Mouse (Mus musculus): Measurements from ENCODE around the gene Timp2. TPM values are rescaled to one million over a fixed set of nuclear protein-coding genes. Genes with fewer than 3 reads are reported as not detected.

The Timp2 gene
- polyA plus RNA-seq, 1 experiment from 2014 or later = 87.7 TPM

DNA sequence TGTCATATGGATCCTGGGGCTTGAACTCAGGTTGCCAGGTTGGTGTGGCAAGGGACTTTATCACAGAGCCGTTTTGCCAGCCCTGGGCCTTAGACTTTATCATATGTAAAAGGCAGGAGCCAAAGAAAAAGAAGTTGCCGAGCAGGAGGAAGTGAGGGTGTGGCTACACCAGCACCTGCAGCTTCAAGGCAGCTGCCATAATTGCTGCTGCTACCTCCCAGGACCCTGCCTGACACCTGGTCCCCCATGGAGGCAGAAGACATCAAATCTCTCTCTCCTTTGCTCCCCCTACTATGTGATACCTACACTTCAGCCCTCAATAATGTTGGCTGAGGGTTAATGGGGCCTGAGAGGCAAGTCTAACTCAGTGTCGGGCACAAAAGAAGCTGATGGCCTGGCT is 7.1 kb downstream of the Timp2 start:
- 37% methylated on average over 3 of the region's 3 CpGs for WGBS
- peak overlapping the region; percentile 87 for H3K27ac ChIP-seq
- H3K4me1 ChIP-seq = peaks cover 75% of the 10 kb centered on the region
- H3K27me3 ChIP-seq = no peaks in the 10 kb centered on the region
- no peak overlapping the region for H3K4me3 ChIP-seq (replicated peaks)
- ATAC-seq (replicated peaks; ENCODE audit: low FRiP score) = no peak
- H3K4me2 ChIP-seq = peak overlapping the region; percentile 21; the same call in 1 of the 2 replicates
- H3K9me3 ChIP-seq (replicated peaks) = no peaks in the 10 kb centered on the region
- H3K9ac ChIP-seq = no peak overlapping the region
- 0 out of 2 replicates have a peak, but pooled peaks cover 7% of the 10 kb centered on the region for H3K36me3 ChIP-seq

DNA sequence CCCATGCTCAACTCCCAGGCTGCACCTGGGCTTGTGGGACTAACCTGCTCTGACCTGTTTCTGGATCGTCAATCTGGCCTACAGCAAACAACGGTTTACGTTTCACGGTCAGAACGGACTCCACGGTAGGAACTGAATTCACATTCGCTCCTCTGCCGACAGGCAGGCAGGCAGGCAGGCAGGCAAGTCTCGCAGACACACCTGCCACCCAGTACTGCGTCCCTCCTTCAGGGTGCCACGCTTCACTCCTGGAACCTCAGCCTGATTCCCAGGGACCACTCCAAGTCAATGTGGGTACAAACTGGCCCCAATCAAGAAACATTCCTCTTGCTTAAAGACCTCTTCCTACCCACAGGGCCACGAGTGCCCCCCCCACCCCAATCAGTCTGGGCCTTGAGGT is 7.6 kb downstream of the Timp2 start:
- Histone ChIP-seq H3K27me3 (no peaks in the 10 kb centered on the region), H3K4me3 (replicated peaks) (no peak overlapping the region), H3K9me3 (replicated peaks) (no peaks in the 10 kb centered on the region), H3K36me3 (0 out of 2 replicates have a peak, but pooled peaks cover 7% of the 10 kb centered on the region), H3K4me1 (peaks cover 75% of the 10 kb centered on the region), H3K9ac (no peak overlapping the region), H3K4me2 (no peak overlapping the region), H3K27ac (0 out of 2 replicates have a peak overlapping the region, but pooled peaks have one; percentile 28)
- ATAC-seq (replicated peaks; ENCODE audit: low FRiP score) = no peak
- 68% methylated on average over 12 of the region's 12 CpGs for WGBS

DNA sequence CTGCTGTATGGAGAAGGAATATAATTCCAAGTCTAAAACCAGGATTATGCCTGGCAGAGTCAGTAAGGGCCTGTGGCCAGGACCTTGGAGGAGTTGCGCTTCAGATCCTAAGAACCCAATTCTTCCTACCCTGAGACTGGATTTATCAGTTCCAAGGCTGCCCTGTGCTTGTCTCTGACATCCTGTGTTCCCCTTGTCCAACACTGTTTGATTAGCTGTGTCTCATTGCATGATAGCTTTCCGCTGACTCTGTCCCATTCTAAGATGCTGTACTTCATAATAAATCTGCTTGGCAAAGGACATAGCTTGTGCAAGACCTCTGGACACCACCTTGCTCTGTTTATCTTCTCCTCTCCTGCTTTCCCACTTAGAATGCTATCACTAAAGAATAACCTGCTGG is 8.1 kb downstream of the Timp2 start:
- Histone ChIP-seq H3K4me1 (peaks cover 75% of the 10 kb centered on the region), H3K27me3 (no peaks in the 10 kb centered on the region), H3K9ac (no peak overlapping the region), H3K36me3 (0 out of 2 replicates have a peak, but pooled peaks cover 3% of the 10 kb centered on the region), H3K4me2 (no peak overlapping the region), H3K27ac (0 out of 2 replicates have a peak overlapping the region, but pooled peaks have one; percentile 28), H3K9me3 (replicated peaks) (no peaks in the 10 kb centered on the region), H3K4me3 (replicated peaks) (no peak overlapping the region)
- ATAC-seq (replicated peaks; ENCODE audit: low FRiP score) = no peak
- WGBS = 89% methylated on average over 2 of the region's 2 CpGs

DNA sequence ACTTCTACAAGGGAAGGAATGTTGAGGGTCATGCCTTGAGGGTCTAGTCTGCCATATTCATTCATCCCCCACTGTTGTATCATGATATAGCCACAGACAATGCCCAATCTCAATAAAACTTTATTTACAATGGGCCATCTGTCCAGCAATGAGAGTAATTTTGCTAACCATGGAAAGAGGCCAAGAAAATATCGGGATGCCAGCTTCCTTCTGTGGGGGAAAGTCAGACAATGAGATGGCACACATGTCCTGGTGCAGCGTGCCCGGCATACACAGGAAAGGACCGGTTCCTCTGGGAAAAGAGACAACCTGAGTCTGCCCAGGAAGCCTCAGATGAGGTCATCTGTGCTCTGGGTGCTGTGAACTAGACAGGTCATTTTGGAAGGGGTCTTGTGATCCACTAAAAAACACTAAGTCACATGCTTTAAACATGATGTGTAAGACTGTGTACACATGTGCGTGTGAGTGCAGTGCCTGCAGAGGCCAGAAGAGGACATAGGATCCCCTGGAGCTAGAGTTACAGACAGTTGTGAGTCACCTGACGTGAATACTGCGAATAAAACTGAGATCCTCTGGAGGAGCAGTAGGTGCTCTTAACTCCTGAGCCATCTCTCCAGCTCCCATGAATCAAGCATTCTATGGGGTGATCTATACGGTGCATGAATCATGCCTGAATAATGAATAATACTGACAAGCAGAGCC is 9.0 kb downstream of the Timp2 start:
- Histone ChIP-seq H3K4me1 (peaks cover 75% of the 10 kb centered on the region), H3K4me2 (no peak overlapping the region), H3K36me3 (no peaks in the 10 kb centered on the region), H3K27me3 (no peaks in the 10 kb centered on the region), H3K4me3 (replicated peaks) (no peak overlapping the region), H3K9ac (no peak overlapping the region), H3K27ac (no peak overlapping the region), H3K9me3 (replicated peaks) (no peaks in the 10 kb centered on the region)
- 80% methylated on average over 8 of the region's 8 CpGs for WGBS
- no peak for ATAC-seq (replicated peaks; ENCODE audit: low FRiP score)

DNA sequence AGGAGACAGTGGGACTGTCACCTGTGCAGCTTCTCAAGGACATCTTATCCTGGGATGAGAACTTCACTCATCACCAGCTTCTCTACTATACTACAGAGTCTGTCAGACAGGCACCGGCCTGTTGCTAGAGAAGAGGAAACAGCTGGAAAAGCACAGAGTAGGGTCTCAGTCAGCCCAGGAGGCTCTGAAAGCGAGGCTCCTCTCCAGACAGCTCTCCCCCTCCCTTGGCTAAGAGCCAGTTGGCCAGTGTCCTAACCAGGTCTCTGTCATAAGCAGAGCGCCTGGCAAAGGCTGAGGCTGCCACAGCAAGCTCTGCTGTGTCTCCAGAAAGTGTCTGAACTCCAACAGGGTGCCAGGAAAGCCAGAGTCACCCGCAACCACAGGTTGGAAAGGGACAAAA is 9.8 kb downstream of the Timp2 start:
- 46% methylated on average over 4 of the region's 4 CpGs for WGBS
- H3K36me3 ChIP-seq = no peaks in the 10 kb centered on the region
- H3K9me3 ChIP-seq (replicated peaks) = no peaks in the 10 kb centered on the region
- no peaks in the 10 kb centered on the region for H3K27me3 ChIP-seq
- no peak overlapping the region for H3K9ac ChIP-seq
- H3K4me3 ChIP-seq (replicated peaks) = no peak overlapping the region
- no peak for ATAC-seq (replicated peaks; ENCODE audit: low FRiP score)
- no peak overlapping the region for H3K4me2 ChIP-seq
- peaks cover 74% of the 10 kb centered on the region for H3K4me1 ChIP-seq
- peak overlapping the region; percentile 10; the same call in 1 of the 2 replicates for H3K27ac ChIP-seq

DNA sequence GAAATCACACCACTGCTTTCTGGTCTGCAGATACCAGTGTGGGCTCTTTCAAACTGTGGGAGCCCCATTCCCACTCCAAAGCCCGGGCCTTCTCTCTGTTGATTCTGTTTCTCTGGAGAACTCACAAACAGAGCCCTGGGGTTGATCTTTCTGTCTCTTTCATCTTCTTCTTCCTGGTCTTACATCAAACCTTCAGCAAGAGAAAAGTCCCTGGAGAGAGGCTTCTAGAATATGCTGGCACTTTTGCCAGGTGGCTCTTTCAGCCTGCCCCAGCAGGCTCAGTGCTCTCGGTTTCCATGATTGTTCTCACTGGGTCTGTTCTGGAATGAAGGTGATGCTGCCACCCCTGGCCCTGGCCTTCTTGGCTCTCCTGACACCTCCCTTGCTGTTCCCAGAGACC is 11.9 kb downstream of the Timp2 start:
- Histone ChIP-seq H3K4me2 (no peak overlapping the region), H3K4me3 (replicated peaks) (no peak overlapping the region), H3K9ac (no peak overlapping the region), H3K27me3 (no peaks in the 10 kb centered on the region), H3K9me3 (replicated peaks) (no peaks in the 10 kb centered on the region), H3K27ac (0 out of 2 replicates have a peak overlapping the region, but pooled peaks have one; percentile 70), H3K4me1 (peaks cover 65% of the 10 kb centered on the region), H3K36me3 (peaks cover 3% of the 10 kb centered on the region; the same call in 1 of the 2 replicates)
- ATAC-seq (replicated peaks; ENCODE audit: low FRiP score) = no peak
- WGBS = 78% methylated on average over 2 of the region's 2 CpGs

DNA sequence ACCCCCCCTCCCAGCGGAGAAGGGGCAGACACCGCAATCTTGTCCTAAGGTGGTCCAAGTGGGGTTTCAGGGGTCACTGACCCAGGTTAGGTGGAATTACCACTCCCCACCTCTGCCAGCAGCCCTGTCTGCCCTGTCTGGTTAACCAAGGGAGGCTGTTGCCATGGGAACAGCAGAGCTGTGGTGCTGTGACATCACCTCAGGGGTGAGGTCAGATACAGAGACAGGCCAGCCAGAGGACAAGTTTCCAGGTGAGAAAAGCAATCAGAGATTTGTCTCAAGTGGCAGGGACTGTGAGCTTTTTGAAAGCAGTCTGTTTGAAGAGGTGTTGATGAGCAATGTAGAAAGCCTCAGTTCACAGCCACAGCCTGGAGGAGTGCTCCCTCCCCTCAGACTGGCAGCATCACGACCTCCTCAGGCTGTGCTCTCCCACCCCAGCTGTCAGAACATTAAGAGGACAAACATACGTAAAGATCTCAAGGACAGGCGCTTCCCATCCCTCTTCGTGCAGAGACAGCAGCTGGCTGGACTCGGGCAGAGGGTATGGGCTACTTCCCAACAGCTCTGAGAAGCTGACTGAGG is 13.0 kb downstream of the Timp2 start, which contains the start of gene Cep295nl:
Cep295nl (minus strand) TSS at position 101 of the 582 bp plus-strand sequence.
- Histone ChIP-seq H3K27me3 (no peaks in the 10 kb centered on the region), H3K36me3 (peaks cover 3% of the 10 kb centered on the region; the same call in 1 of the 2 replicates), H3K4me3 (replicated peaks) (no peak within 1 kb of the TSS), H3K4me1 (peaks cover 54% of the 10 kb centered on the region), H3K4me2 (0 out of 2 replicates have a peak within 1 kb of the TSS, but pooled peaks have one; percentile 5), H3K27ac (peak within 1 kb of the TSS; percentile 70), H3K9ac (no peak within 1 kb of the TSS), H3K9me3 (replicated peaks) (no peaks in the 10 kb centered on the region)
- 18% methylated on average over 7 of the region's 7 CpGs for WGBS
- ATAC-seq (replicated peaks; ENCODE audit: low FRiP score) = peak; percentile 59

DNA sequence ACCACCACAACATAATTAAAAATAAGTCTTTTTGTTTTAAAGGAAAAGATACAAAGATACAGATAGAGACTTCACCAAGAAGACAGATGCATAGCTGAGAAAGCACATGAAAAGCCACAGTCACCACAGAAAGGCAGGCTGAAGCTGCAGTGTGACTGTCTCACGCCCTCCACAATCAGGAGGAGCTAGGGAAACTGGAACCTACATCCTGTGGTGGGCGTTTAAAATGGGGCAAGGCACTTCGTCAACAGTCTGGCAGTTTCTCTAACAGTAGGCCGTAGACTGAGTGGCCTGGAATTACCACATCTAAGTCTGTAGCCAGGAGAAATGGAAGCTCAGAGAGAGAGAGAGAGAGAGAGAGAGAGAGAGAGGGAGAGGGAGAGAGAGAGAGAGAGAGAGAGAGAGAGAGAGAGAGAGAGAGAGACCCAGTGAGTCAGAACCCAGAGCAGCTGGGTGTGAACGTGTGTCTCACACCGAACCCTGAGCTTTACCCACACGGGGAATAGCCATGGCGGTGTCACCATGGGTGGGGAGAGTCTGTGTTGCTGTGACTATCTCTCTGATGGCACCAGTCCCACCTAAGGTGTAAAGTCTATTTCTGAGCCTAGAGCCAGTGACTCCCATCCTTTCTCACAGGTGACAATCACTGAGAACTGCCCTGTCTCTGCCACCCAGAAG is 17.9 kb downstream of the Timp2 start:
- ATAC-seq (replicated peaks; ENCODE audit: low FRiP score) = no peak
- H3K4me1 ChIP-seq = peaks cover 32% of the 10 kb centered on the region
- H3K36me3 ChIP-seq = peaks cover 14% of the 10 kb centered on the region
- 56% methylated on average over 8 of the region's 8 CpGs for WGBS
- H3K27ac ChIP-seq = no peak overlapping the region
- no peak overlapping the region for H3K9ac ChIP-seq
- H3K9me3 ChIP-seq (replicated peaks) = no peaks in the 10 kb centered on the region
- H3K4me2 ChIP-seq = no peak overlapping the region
- no peaks in the 10 kb centered on the region for H3K27me3 ChIP-seq
- no peak overlapping the region for H3K4me3 ChIP-seq (replicated peaks)

DNA sequence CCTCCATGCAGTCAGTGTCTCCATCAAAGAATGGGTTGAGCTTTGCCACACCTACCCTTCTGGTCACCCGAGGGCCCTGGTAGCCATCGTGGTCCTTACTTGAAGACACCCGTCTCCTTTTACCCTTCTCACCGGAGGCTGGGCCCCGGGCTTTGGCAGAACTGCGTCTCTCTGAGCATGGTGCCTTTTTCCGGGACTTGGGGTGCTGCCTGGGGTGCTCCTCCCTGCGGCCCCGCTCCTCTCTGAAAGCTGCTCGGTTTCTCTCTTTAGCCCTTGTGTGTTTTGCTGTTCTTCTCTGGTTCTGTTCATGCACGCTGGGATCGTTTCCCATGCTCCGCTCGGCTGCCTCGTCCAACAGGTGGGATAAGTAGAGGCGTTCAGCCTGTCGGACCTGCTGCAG is 22.1 kb downstream of the Timp2 start:
- H3K4me3 ChIP-seq (replicated peaks) = no peak overlapping the region
- H3K9me3 ChIP-seq (replicated peaks) = no peaks in the 10 kb centered on the region
- no peaks in the 10 kb centered on the region for H3K27me3 ChIP-seq
- H3K36me3 ChIP-seq = peaks cover 36% of the 10 kb centered on the region
- WGBS = 77% methylated on average over 17 of the region's 17 CpGs
- ATAC-seq (replicated peaks; ENCODE audit: low FRiP score) = no peak
- H3K27ac ChIP-seq = no peak overlapping the region
- peaks cover 10% of the 10 kb centered on the region; the same call in 1 of the 2 replicates for H3K4me1 ChIP-seq
- H3K4me2 ChIP-seq = no peak overlapping the region
- no peak overlapping the region for H3K9ac ChIP-seq

DNA sequence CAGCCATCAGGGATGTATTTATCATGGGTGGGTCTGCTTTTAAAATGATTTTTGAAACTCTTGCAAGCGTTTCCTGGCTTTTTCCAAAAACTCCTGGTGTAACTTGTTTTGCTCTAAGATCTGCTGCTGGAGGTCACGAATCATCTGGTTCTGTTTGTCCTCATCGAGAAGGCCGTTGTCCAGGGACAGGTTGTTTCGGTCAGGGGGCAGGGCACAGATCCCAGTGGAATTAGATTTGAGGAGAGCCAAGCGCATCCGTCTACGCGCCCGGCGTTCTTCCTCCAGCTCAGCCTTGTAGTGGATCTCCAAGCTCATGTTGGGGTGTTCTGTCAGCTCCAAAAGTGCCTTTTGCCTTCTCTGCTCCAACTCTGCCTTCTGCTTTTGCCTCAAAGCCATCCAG is 23.2 kb downstream of the Timp2 start:
- Histone ChIP-seq H3K4me3 (replicated peaks) (no peak overlapping the region), H3K36me3 (peaks cover 36% of the 10 kb centered on the region), H3K9me3 (replicated peaks) (no peaks in the 10 kb centered on the region), H3K27ac (no peak overlapping the region), H3K4me2 (no peak overlapping the region), H3K4me1 (peaks cover 18% of the 10 kb centered on the region), H3K9ac (no peak overlapping the region), H3K27me3 (no peaks in the 10 kb centered on the region)
- WGBS = 90% methylated on average over 11 of the region's 11 CpGs
- no peak for ATAC-seq (replicated peaks; ENCODE audit: low FRiP score)

DNA sequence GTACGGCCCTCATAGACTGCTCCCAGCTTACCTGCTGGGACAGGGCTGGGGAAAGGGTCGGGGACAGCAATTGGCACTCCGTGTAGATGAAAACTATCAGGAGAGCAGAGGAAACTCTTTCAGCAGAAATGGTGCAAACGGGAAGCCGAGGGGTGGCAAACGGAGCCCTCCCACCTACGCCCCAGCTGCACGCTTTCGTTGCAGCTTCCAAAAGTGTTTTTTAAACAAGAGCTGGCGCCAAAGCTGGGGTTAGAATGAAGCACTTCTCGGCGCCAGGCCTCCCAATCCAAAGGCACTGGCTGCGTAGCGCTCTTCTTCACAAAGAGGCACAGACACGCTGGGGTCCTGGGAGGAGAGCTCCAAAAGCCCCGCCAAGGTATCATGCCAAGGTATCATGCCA is 24.8 kb downstream of the Timp2 start:
- 95% methylated on average over 16 of the region's 16 CpGs for WGBS
- Histone ChIP-seq H3K36me3 (peaks cover 36% of the 10 kb centered on the region), H3K9ac (no peak overlapping the region), H3K27ac (no peak overlapping the region), H3K4me3 (replicated peaks) (no peak overlapping the region), H3K4me2 (no peak overlapping the region), H3K27me3 (no peaks in the 10 kb centered on the region), H3K9me3 (replicated peaks) (no peaks in the 10 kb centered on the region), H3K4me1 (peaks cover 26% of the 10 kb centered on the region)
- ATAC-seq (replicated peaks; ENCODE audit: low FRiP score) = no peak

DNA sequence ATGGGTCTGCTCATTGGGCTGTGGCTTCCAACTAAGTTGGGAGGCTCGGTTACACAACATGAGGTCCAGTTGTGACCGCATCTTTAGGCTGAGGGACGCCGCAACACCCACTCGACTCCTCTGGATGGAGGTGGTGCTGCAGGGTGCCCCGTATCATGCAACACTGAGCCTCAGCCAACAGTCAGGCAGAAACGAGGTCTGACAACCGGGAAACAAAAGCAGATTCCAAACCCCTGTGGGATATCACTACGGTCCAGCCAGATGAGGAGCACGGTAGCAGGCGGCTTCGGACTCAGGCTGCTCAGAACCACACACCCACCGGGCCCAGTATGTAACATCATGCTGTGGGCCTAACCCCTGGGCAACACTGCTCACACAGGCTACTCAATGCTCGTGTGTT is 25.2 kb downstream of the Timp2 start:
- Histone ChIP-seq H3K9me3 (replicated peaks) (no peaks in the 10 kb centered on the region), H3K27me3 (no peaks in the 10 kb centered on the region)
- ATAC-seq (replicated peaks; ENCODE audit: low FRiP score) = no peak

More for the DNA sequence above, 25.2 kb downstream of the Timp2 start:
- Histone ChIP-seq H3K9ac (no peak overlapping the region), H3K36me3 (peaks cover 36% of the 10 kb centered on the region), H3K4me3 (replicated peaks) (no peak overlapping the region), H3K4me2 (no peak overlapping the region), H3K4me1 (peaks cover 26% of the 10 kb centered on the region), H3K27ac (no peak overlapping the region)
- 92% methylated on average over 14 of the region's 14 CpGs for WGBS
